Mouse (Mus musculus): ENCODE results near the gene Zdhhc6. TPM values are rescaled to one million over a fixed set of nuclear protein-coding genes. Genes with fewer than 3 reads are reported as not detected.

Zdhhc6 gene
- polyA plus RNA-seq, 1 experiment = 32.6 TPM

DNA sequence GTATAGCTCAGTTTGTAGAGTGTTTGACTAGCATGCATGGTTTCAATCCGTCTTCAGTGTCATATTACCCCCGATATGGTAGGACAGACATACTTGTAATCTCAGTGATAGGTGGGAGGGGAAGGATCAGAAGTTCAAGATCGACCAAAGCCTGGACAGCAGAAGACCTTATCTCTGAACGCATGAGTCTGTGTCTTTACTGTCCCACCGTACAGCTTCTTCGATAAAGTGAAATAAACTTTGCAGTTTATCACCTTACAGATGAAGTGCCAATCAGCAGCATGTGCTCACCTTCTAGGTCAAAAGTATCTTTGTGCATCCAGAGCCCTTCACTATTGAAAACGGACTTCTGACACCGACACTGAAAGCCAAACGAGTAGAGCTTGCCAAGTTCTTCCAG is 20.8 kb downstream of the Zdhhc6 start:
- Histone ChIP-seq H3K79me3 (ENCODE audit: low read depth) (no peaks in the 10 kb centered on the region), H3K4me3 (ENCODE audit: insufficient read depth, poor library complexity, severe bottlenecking) (no peak overlapping the region), H3K79me2 (ENCODE audit: control insufficient read depth, insufficient read depth) (no peaks in the 10 kb centered on the region), H3ac (ENCODE audit: control insufficient read depth, insufficient read length, low read depth) (no peak overlapping the region), H3K27me3 (ENCODE audit: control insufficient read depth, insufficient read depth, insufficient read length) (no peaks in the 10 kb centered on the region), H3K36me3 (ENCODE audit: control insufficient read depth, insufficient read depth) (peaks cover 91% of the 10 kb centered on the region)
- no peak for TF ChIP-seq USF1 (IDR thresholded peaks at IDR 0.05; ENCODE audit: low read depth)
- TF ChIP-seq MYOG (IDR thresholded peaks at IDR 0.05; ENCODE audit: control insufficient read depth, extremely low read depth, insufficient read length) = no peak
- TF ChIP-seq CTCF (IDR thresholded peaks at IDR 0.05; ENCODE audit: control insufficient read depth, insufficient read depth, insufficient read length) = no peak
- no peak for TF ChIP-seq CEBPB (IDR thresholded peaks at IDR 0.05; ENCODE audit: low read depth)
- no peak for TF ChIP-seq FOSL1 (IDR thresholded peaks at IDR 0.05; ENCODE audit: insufficient read depth, low read length, poor library complexity, severe bottlenecking)

DNA sequence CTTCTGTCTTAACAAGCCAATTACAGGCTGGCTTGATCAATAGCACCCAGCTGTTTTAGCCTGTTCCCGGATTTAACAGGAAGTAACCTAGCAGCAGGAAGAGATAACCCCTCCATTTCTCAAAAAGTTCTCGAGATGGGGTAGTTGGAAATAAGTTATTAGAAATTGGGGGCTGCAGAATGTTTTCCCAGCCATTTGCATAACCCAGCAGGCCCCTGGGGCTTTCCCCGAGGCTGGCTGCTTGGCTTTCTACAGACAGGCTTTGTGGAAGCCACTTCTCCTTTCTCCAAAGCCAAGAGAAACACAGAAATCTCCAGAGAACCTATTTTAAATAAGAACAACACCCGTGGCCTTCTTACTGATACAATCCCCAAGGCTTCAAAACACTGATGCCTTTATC is 22.7 kb downstream of the Zdhhc6 start:
- peaks cover 93% of the 10 kb centered on the region for H3K36me3 ChIP-seq (ENCODE audit: control insufficient read depth, insufficient read depth)
- no peaks in the 10 kb centered on the region for H3K27me3 ChIP-seq (ENCODE audit: control insufficient read depth, insufficient read depth, insufficient read length)
- TF ChIP-seq USF1 (IDR thresholded peaks at IDR 0.05; ENCODE audit: low read depth) = no peak
- no peak for TF ChIP-seq MYOG (IDR thresholded peaks at IDR 0.05; ENCODE audit: control insufficient read depth, extremely low read depth, insufficient read length)
- no peak for TF ChIP-seq MAX (IDR thresholded peaks at IDR 0.05)
- TF ChIP-seq CEBPB (IDR thresholded peaks at IDR 0.05; ENCODE audit: low read depth) = no peak
- no peak for TF ChIP-seq MYOD1 (IDR thresholded peaks at IDR 0.05; ENCODE audit: control insufficient read depth, insufficient read length, low read depth)
- TF ChIP-seq CTCF (IDR thresholded peaks at IDR 0.05; ENCODE audit: control insufficient read depth, insufficient read depth, insufficient read length) = no peak
- no peak for TF ChIP-seq FOSL1 (IDR thresholded peaks at IDR 0.05; ENCODE audit: insufficient read depth, low read length, poor library complexity, severe bottlenecking)

DNA sequence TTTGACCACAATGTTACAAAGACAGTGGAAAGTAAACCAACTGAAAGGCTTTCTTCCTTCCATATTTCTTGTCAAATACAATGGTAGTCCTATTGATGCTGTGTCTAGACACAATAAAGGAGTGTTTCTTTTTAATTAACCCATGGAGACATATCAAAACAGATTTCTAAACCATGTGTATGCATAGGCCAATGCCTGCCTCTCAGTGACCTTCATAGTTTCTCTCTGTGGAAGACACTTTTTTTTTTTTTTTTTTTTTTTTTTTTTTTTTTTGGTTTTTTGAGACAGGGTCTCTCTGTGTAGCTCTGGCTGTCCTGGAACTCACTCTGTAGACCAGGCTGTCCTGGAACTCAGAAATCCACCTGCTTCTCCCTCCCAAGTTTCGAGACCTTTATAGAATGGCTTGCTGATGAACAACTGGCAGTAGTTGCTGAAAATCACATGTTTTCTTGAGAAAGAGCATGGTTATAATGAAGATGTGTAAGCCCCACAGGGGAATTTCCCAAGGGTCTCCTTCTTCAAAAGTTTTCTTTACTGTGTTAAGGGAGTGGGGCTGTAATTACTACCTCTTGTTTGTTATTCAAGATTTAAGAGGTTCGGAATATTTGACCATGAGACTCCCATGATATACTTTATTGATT is 23.5 kb downstream of the Zdhhc6 start:
- TF ChIP-seq MAX (IDR thresholded peaks at IDR 0.05) (no peak), FOSL1 (IDR thresholded peaks at IDR 0.05; ENCODE audit: insufficient read depth, low read length, poor library complexity, severe bottlenecking) (no peak), MYOG (IDR thresholded peaks at IDR 0.05; ENCODE audit: control insufficient read depth, extremely low read depth, insufficient read length) (no peak), USF1 (IDR thresholded peaks at IDR 0.05; ENCODE audit: low read depth) (no peak), MYOD1 (IDR thresholded peaks at IDR 0.05; ENCODE audit: control insufficient read depth, insufficient read length, low read depth) (no peak), CEBPB (IDR thresholded peaks at IDR 0.05; ENCODE audit: low read depth) (no peak), CTCF (IDR thresholded peaks at IDR 0.05; ENCODE audit: control insufficient read depth, insufficient read depth, insufficient read length) (no peak)
- Histone ChIP-seq H3ac (ENCODE audit: control insufficient read depth, insufficient read length, low read depth) (no peak overlapping the region), H3K36me3 (ENCODE audit: control insufficient read depth, insufficient read depth) (peaks cover 90% of the 10 kb centered on the region), H3K79me3 (ENCODE audit: low read depth) (no peaks in the 10 kb centered on the region), H3K79me2 (ENCODE audit: control insufficient read depth, insufficient read depth) (no peaks in the 10 kb centered on the region), H3K4me3 (ENCODE audit: insufficient read depth, poor library complexity, severe bottlenecking) (no peak overlapping the region), H3K27me3 (ENCODE audit: control insufficient read depth, insufficient read depth, insufficient read length) (no peaks in the 10 kb centered on the region)

More for the DNA sequence above, 22.7 kb downstream of the Zdhhc6 start:
- H3K79me3 ChIP-seq (ENCODE audit: low read depth) = no peaks in the 10 kb centered on the region
- no peak overlapping the region for H3K4me3 ChIP-seq (ENCODE audit: insufficient read depth, poor library complexity, severe bottlenecking)
- no peak overlapping the region for H3ac ChIP-seq (ENCODE audit: control insufficient read depth, insufficient read length, low read depth)
- no peaks in the 10 kb centered on the region for H3K79me2 ChIP-seq (ENCODE audit: control insufficient read depth, insufficient read depth)

DNA sequence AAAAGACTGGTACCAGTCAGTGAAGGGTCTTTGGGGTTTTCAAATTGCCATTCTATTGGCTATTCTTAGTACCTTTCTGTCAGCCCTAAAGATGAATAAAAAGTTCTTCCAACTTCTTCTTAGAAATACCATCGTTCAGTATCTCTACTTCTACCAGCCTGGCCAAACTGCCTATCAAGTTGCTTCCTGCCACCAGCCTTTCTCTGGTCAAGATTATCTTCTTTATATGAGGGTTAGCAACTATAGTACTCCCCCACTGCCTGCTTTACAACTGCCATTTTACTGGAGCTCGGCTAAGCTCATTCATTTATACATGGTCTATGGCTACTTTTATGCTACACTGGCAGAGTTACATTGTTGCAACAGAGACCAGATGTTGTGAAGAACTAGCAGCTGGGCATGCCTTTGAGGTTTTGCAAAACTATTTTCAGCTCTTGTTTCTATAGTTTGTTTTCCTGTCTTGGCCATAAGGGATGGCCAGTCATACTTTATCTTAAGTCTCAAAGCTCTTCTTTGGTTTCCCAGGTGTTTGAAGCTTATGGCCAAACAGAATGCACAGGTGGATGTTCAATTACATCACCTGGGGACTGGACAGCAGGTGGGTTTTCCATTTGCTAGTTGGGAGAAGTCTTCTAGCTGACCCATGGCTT is 25.1 kb downstream of the Zdhhc6 start:
- Histone ChIP-seq H3K79me3 (ENCODE audit: low read depth) (no peaks in the 10 kb centered on the region), H3K27me3 (ENCODE audit: control insufficient read depth, insufficient read depth, insufficient read length) (no peaks in the 10 kb centered on the region), H3ac (ENCODE audit: control insufficient read depth, insufficient read length, low read depth) (no peak overlapping the region), H3K79me2 (ENCODE audit: control insufficient read depth, insufficient read depth) (no peaks in the 10 kb centered on the region), H3K36me3 (ENCODE audit: control insufficient read depth, insufficient read depth) (peaks cover 76% of the 10 kb centered on the region), H3K4me3 (ENCODE audit: insufficient read depth, poor library complexity, severe bottlenecking) (no peak overlapping the region)
- no peak for TF ChIP-seq FOSL1 (IDR thresholded peaks at IDR 0.05; ENCODE audit: insufficient read depth, low read length, poor library complexity, severe bottlenecking)
- no peak for TF ChIP-seq CTCF (IDR thresholded peaks at IDR 0.05; ENCODE audit: control insufficient read depth, insufficient read depth, insufficient read length)
- no peak for TF ChIP-seq MAX (IDR thresholded peaks at IDR 0.05)
- TF ChIP-seq MYOD1 (IDR thresholded peaks at IDR 0.05; ENCODE audit: control insufficient read depth, insufficient read length, low read depth) = no peak
- no peak for TF ChIP-seq CEBPB (IDR thresholded peaks at IDR 0.05; ENCODE audit: low read depth)
- TF ChIP-seq USF1 (IDR thresholded peaks at IDR 0.05; ENCODE audit: low read depth) = no peak
- no peak for TF ChIP-seq MYOG (IDR thresholded peaks at IDR 0.05; ENCODE audit: control insufficient read depth, extremely low read depth, insufficient read length)

DNA sequence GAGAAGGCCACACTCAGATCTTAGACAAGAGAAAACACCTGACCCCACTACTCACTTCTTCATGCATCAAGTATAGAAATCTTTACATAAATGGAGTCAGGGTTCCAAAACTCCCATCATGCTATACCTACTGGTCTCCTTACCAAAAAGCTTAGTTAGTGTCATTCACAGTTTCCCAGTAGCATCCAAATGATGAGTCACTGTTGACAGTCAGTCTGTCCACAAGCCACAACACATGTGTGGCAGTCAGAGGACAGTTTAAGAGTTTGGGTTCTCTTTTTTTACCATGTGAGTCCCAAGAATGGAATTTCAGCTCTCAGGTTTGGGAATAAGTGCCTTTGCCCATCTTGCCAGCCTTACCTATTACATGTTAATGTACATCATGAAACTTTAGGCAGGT is 26.9 kb downstream of the Zdhhc6 start:
- TF ChIP-seq MYOG (IDR thresholded peaks at IDR 0.05; ENCODE audit: control insufficient read depth, extremely low read depth, insufficient read length) = no peak
- TF ChIP-seq MAX (IDR thresholded peaks at IDR 0.05) = peak; percentile 54
- Histone ChIP-seq H3K79me3 (ENCODE audit: low read depth) (no peaks in the 10 kb centered on the region), H3ac (ENCODE audit: control insufficient read depth, insufficient read length, low read depth) (no peak overlapping the region), H3K36me3 (ENCODE audit: control insufficient read depth, insufficient read depth) (peaks cover 73% of the 10 kb centered on the region), H3K27me3 (ENCODE audit: control insufficient read depth, insufficient read depth, insufficient read length) (no peaks in the 10 kb centered on the region), H3K79me2 (ENCODE audit: control insufficient read depth, insufficient read depth) (no peaks in the 10 kb centered on the region), H3K4me3 (ENCODE audit: insufficient read depth, poor library complexity, severe bottlenecking) (no peak overlapping the region)

DNA sequence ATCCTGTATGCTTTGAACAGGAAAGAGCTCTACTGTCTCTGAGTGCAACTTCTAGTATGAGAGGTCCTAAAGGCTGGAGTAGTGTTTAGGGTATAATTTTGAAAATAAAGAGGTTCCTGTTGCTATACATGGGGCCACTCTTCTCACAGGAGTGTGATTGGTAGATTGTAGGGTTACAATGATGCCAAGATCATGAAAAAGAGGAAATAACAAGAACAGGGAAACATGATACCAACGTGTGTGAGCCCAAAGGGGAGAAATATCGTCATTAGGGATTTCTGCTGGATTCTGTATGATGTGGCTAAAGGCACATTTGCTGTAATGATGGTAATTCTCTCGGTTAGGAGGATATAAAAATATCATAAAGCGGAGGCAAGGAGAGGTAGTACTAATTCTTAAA is 29.8 kb downstream of the Zdhhc6 start:
- no peaks in the 10 kb centered on the region for H3K79me2 ChIP-seq (ENCODE audit: control insufficient read depth, insufficient read depth)
- H3ac ChIP-seq (ENCODE audit: control insufficient read depth, insufficient read length, low read depth) = no peak overlapping the region
- H3K36me3 ChIP-seq (ENCODE audit: control insufficient read depth, insufficient read depth) = peaks cover 69% of the 10 kb centered on the region
- TF ChIP-seq FOSL1 (IDR thresholded peaks at IDR 0.05; ENCODE audit: insufficient read depth, low read length, poor library complexity, severe bottlenecking) (no peak), MAX (IDR thresholded peaks at IDR 0.05) (no peak), CEBPB (IDR thresholded peaks at IDR 0.05; ENCODE audit: low read depth) (no peak)
- no peaks in the 10 kb centered on the region for H3K27me3 ChIP-seq (ENCODE audit: control insufficient read depth, insufficient read depth, insufficient read length)
- H3K4me3 ChIP-seq (ENCODE audit: insufficient read depth, poor library complexity, severe bottlenecking) = no peak overlapping the region
- H3K79me3 ChIP-seq (ENCODE audit: low read depth) = no peaks in the 10 kb centered on the region

Measured in C2C12 (cell line).